Mouse (Mus musculus) lung, postnatal 0 days (tissue): ENCODE data around the gene Tmem247.
A peak's percentile ranks its signal among the peaks of the same experiment; 100 is the strongest.

Experiments used
- CTCF ChIP-seq: IDR thresholded peaks from 2 replicates; pipeline ENCODE4 v1.5.1; 2016; ENCODE audit warnings: antibody characterized with exemption, mild to moderate bottlenecking
- EP300 ChIP-seq: IDR thresholded peaks from 2 replicates; pipeline ENCODE4 v1.6.1; 2016; ENCODE audit warnings: antibody characterized with exemption, mild to moderate bottlenecking, control low read depth

DNA sequence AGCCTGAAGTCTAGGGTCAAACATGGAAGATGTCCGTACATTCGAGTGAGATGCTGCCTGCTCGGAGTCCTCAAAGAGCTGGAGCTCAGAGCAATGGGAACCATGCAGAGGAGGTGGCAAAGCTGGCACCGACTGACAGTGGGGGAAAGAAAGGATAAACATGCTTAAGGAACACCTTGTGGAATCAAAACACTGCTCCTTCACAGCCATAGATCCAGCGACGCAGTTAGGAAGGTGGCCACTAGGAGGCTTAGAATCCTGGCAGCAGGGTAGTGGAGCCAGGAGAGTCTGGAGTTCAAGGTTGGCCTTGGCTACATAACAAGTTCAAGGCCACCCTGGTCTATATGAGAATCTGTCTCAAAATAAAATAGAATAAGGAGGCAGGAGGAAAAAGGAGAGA lies 10.5 kb upstream of the Tmem247 start:
- no peak for TF ChIP-seq EP300
- peak; percentile 43; the same call in 1 of the 2 replicates for TF ChIP-seq CTCF
